Mouse (Mus musculus) ES-E14 (cell line): ENCODE results near the gene Traf1. TPM values are rescaled to one million over a fixed set of nuclear protein-coding genes. Genes with fewer than 3 reads are reported as not detected.

Experiments
- DNase-seq: peaks from one replicate; pipeline ENCODE4 v3.0.0-alpha.2; 2013; ENCODE audit warnings: low read depth, low spot score
- H3K27ac ChIP-seq: 2 replicates; pipeline ENCODE4 v1.5.1; 2012; ENCODE audit warnings: low read depth, mild to moderate bottlenecking, low read length, moderate library complexity, mixed read lengths; ENCODE audit not compliant: poor library complexity, insufficient read depth, severe bottlenecking
- H3K36me3 ChIP-seq: 2 replicates; pipeline ENCODE4 v1.6.1; 2012; ENCODE audit warnings: mild to moderate bottlenecking, low read length, moderate library complexity, mixed read lengths; ENCODE audit not compliant: control insufficient read depth, poor library complexity, insufficient read depth, severe bottlenecking
- H3K4me1 ChIP-seq, 2 experiments: fragments of 150-350 bp in 1 of 2; sonication (generic) in 1 of 2; 2 replicates each; pipeline ENCODE4 v1.6.1; 2012; ENCODE audit warnings: low read length in 2 of 2, mild to moderate bottlenecking in 1 of 2, mixed read lengths in 1 of 2; ENCODE audit not compliant: control insufficient read depth in 2 of 2, insufficient read depth in 2 of 2, poor library complexity in 1 of 2
- H3K4me3 ChIP-seq, 2 experiments: fragments of 150-350 bp in 1 of 2; sonication (generic) in 1 of 2; 2 replicates each; pipeline ENCODE4 v1.5.1; 2012; ENCODE audit warnings: low read length in 2 of 2, low read depth in 1 of 2, mild to moderate bottlenecking in 1 of 2, mixed read lengths in 1 of 2; ENCODE audit not compliant: insufficient read depth in 1 of 2, poor library complexity in 1 of 2, severe bottlenecking in 1 of 2
- H3K9ac ChIP-seq: 2 replicates; pipeline ENCODE4 v1.6.1; 2012; ENCODE audit warnings: low read depth, mild to moderate bottlenecking, low read length, mixed read lengths; ENCODE audit not compliant: poor library complexity, insufficient read depth, severe bottlenecking
- H3K9me3 ChIP-seq: fragments of 150-350 bp; sonication (generic); 2 replicates; pipeline ENCODE4 v1.6.1; 2012; ENCODE audit warnings: low read depth, mild to moderate bottlenecking, low read length; ENCODE audit not compliant: control insufficient read depth, insufficient read depth
- CHD2 ChIP-seq: IDR thresholded peaks from 2 replicates; pipeline ENCODE4 v1.6.1; 2014; ENCODE audit warnings: mild to moderate bottlenecking, low read depth, low read length, inconsistent platforms
- HCFC1 ChIP-seq: IDR thresholded peaks from 2 replicates; pipeline ENCODE4 v1.6.1; 2012; ENCODE audit warnings: low read length, inconsistent platforms, borderline replicate concordance; ENCODE audit not compliant: insufficient read depth
- MAFK ChIP-seq: IDR thresholded peaks from 2 replicates; pipeline ENCODE4 v1.6.1; 2014; ENCODE audit warnings: mild to moderate bottlenecking, low read depth, low read length, inconsistent platforms; ENCODE audit not compliant: insufficient read depth
- ZC3H11A ChIP-seq: IDR thresholded peaks from 2 replicates; pipeline ENCODE4 v1.6.1; 2012; ENCODE audit warnings: low read depth, mild to moderate bottlenecking, inconsistent platforms, low read length, borderline replicate concordance
- ZNF384 ChIP-seq: IDR thresholded peaks from 2 replicates; pipeline ENCODE4 v1.6.1; 2012; ENCODE audit warnings: low read depth, low read length, inconsistent platforms
- in situ Hi-C, 2 experiments: fragments of 600-800 bp; cut with MboI; formaldehyde crosslinking; loops; one replicate each; pipeline ENCODE4 v1.15.1; 2025; ENCODE audit warnings: low sequenced_read_pairs in 2 of 2, inconsistent platforms in 1 of 2; ENCODE audit not compliant: unreplicated experiment in 2 of 2
- total RNA-seq: library from RNA; depleted of rRNA; stranded (reverse); fragments of 300-350 nt; gene quantifications from 2 replicates; pipeline ENCODE4 v1.2.3, GENCODE M21; 2012

The Traf1 gene
- total RNA-seq, 1 experiment = 1.3 TPM

DNA sequence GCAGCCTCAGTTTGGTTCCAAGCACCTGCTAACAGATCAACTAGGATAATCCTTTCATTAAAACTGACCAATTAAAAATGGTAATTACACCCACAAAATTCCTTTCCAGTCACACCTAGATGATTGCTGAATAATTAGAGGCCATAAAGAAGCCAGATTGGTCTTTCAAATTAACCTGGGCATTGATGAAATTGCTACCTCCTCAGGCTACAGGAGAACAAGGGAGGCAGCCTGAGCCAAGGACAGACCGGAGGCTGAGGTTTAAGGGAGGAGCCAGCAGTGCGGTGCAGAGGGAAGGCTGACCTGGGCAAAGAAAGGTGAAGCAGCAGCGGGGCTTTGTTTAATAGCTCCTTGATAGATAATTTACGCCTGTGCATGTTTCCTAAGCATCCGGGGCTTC is 24.1 kb downstream of the Traf1 start:
- in situ Hi-C loops = no loop called here
- no peak for DNase-seq
- Histone ChIP-seq H3K4me1 (peaks cover 4 to 21% of the 10 kb centered on the region in 2 experiments; a peak in 3 of 4 replicates), H3K4me3 (no peak overlapping the region), H3K36me3 (no peaks in the 10 kb centered on the region), H3K27ac (no peak overlapping the region; the same call in 1 of the 2 replicates), H3K9me3 (no peaks in the 10 kb centered on the region), H3K9ac (no peak overlapping the region)
- TF ChIP-seq HCFC1 (no peak), ZNF384 (no peak), ZC3H11A (no peak), MAFK (no peak), CHD2 (no peak)

DNA sequence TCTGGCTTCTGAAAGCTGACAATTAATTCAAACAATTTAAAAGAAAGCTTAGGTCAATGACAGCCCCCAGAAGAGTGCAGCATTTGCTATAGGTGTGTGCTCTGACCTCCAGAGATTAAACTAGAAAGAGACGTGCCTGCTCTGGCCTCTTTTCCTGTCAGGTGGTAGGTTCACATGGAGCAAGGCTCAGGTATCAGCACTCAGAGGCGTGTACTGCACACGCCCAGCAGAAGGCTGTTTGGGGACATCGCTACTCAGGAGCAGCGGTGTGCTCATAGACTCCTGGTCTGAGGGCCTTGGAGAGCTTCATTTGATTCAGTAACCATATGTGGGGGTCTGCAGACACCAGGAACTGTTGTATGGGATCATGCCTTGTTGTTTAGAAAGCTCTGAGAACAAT is 34.3 kb downstream of the Traf1 start:
- H3K27ac ChIP-seq = no peak overlapping the region
- no peaks in the 10 kb centered on the region for H3K9me3 ChIP-seq
- no peaks in the 10 kb centered on the region for H3K36me3 ChIP-seq
- no peak overlapping the region for H3K4me3 ChIP-seq
- H3K4me1 ChIP-seq = peaks cover 12 to 19% of the 10 kb centered on the region in 2 experiments; a peak in 3 of 4 replicates
- no peak overlapping the region for H3K9ac ChIP-seq
- in situ Hi-C loops = no loop called here
- no peak for DNase-seq
- TF ChIP-seq CHD2 = no peak
- no peak for TF ChIP-seq ZC3H11A
- TF ChIP-seq MAFK = no peak
- no peak for TF ChIP-seq ZNF384
- TF ChIP-seq HCFC1 = no peak

DNA sequence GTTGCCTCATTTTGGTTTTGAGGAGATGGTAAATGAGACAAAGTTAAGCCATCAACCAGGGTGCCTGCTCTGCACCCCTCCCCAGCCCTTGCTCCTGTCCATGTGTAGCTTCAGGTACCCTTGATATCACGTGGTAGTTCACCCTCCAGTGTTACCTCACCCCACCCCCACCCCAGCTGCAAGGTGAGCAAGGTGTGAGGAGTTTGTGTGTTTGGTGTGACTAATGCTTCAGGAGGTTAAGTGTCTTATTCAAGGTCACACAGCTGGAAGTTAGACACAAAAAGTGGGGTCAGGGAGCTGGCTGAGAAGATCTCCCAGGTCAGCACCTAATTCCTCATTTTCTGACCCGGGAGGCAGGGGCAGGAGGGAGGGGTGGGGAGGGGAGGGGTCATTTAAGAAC is 38.8 kb downstream of the Traf1 start:
- Histone ChIP-seq H3K4me1 (peaks cover 20 to 33% of the 10 kb centered on the region in 2 experiments), H3K27ac (no peak overlapping the region), H3K36me3 (no peaks in the 10 kb centered on the region), H3K4me3 (no peak overlapping the region), H3K9ac (no peak overlapping the region), H3K9me3 (no peaks in the 10 kb centered on the region)
- no peak for TF ChIP-seq CHD2
- no peak for TF ChIP-seq ZC3H11A
- TF ChIP-seq MAFK = no peak
- TF ChIP-seq HCFC1 = no peak
- no peak for TF ChIP-seq ZNF384
- no peak for DNase-seq
- in situ Hi-C loops = no loop called here

DNA sequence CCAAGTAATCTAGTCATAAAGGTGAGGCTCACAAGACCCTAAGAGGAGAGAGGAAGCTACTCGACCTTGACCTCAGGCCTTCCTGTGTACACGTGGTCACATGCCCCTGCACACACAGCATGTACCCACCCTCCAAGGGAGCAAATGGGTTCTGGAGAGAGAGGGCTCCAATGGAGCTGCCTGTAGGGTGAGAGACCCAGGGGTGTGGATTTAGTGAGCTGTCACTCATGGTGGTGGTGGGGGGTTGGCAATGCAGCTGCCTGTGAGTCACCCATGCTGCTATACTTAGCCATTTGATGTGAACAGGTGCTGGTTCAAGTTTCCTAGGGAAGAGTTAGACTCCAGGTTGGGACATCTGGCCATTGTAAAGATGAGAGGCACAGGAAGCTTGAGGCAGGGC is 41.4 kb downstream of the Traf1 start:
- TF ChIP-seq CHD2 (no peak), ZC3H11A (no peak), HCFC1 (no peak), MAFK (no peak), ZNF384 (no peak)
- no peak for DNase-seq
- Histone ChIP-seq H3K9ac (no peak overlapping the region), H3K4me1 (peaks cover 17 to 29% of the 10 kb centered on the region in 2 experiments), H3K4me3 (no peak overlapping the region), H3K36me3 (no peaks in the 10 kb centered on the region), H3K9me3 (no peaks in the 10 kb centered on the region), H3K27ac (peak overlapping the region; percentile 26; the same call in 1 of the 2 replicates)
- in situ Hi-C loops = no loop called here

DNA sequence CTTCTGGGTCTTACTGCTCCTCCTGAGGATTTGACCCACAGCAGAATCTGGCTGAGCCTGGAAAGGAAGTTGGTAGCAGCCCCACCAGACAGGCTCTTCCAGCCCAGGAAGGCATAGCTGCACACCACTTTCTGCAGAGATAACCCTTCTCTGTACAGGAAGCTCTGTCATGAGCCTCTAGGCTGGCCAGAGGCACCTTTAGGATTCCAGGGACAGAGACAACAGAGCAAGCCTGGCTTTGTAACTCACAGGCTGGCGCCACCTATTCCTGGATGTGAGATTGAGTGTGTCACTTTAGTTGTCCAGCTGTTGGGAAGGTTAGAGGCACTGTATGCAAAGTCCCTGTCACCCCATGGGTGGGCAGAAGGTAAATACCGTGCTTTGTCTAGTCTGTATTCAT is 46.5 kb downstream of the Traf1 start:
- Histone ChIP-seq H3K4me1 (peaks cover 4 to 16% of the 10 kb centered on the region in 2 experiments), H3K9me3 (no peaks in the 10 kb centered on the region), H3K9ac (no peak overlapping the region), H3K27ac (no peak overlapping the region), H3K36me3 (no peaks in the 10 kb centered on the region), H3K4me3 (no peak overlapping the region)
- in situ Hi-C loops = no loop called here
- no peak for DNase-seq
- TF ChIP-seq ZC3H11A (no peak), MAFK (no peak), CHD2 (no peak), HCFC1 (no peak), ZNF384 (no peak)
